Mouse (Mus musculus): ENCODE measurements around the gene Zmiz1.

Zmiz1 gene

GRCm38 (mm10) chr14:25577431-25577830, 118.4 kb downstream of the Zmiz1 start:
- in situ Hi-C loops (cut with MboI, MseI), result no loop called here

- in situ Hi-C loops (cut with MboI, MseI), result no loop called here
Observed at GRCm38 (mm10) chr14:25579597-25579996, 120.6 kb downstream of the Zmiz1 start.

GRCm38 (mm10) chr14:25580397-25580796, 121.4 kb downstream of the Zmiz1 start:
- in situ Hi-C loops (cut with MboI, MseI), result loop anchor here in 1 of 2 experiments (5.0 kb wide), 1 partner anchor 808 kb away; no protein-coding TSS in a partner anchor

GRCm38 (mm10) chr14:25582603-25583002, 123.6 kb downstream of the Zmiz1 start:
- in situ Hi-C loops (cut with MboI, MseI), result loop anchor here in 1 of 2 experiments (5.0 kb wide), 1 partner anchor 810 kb away; no protein-coding TSS in a partner anchor

- in situ Hi-C loops (cut with MboI, MseI), result loop anchor here in 1 of 2 experiments (5.0 kb wide), 1 partner anchor 812 kb away; no protein-coding TSS in a partner anchor
Observed at GRCm38 (mm10) chr14:25583899-25584298, 124.9 kb downstream of the Zmiz1 start.

GRCm38 (mm10) chr14:25585545-25586301, 126.7 kb downstream of the Zmiz1 start:
- in situ Hi-C loops (cut with MboI, MseI), result no loop called here

- in situ Hi-C loops (cut with MboI, MseI), result no loop called here
Observed at GRCm38 (mm10) chr14:25586846-25587486, 128.0 kb downstream of the Zmiz1 start.

- in situ Hi-C loops (cut with MboI, MseI), result no loop called here
Observed at GRCm38 (mm10) chr14:25587487-25588001, 128.6 kb downstream of the Zmiz1 start.

- in situ Hi-C loops (cut with MboI, MseI), result no loop called here
Observed at GRCm38 (mm10) chr14:25588156-25588555, 129.2 kb downstream of the Zmiz1 start.

GRCm38 (mm10) chr14:25588946-25589937, 130.3 kb downstream of the Zmiz1 start:
- in situ Hi-C loops (cut with MboI, MseI), result no loop called here

- in situ Hi-C loops (cut with MboI, MseI), result no loop called here
Observed at GRCm38 (mm10) chr14:25591000-25591399, 132.0 kb downstream of the Zmiz1 start.

GRCm38 (mm10) chr14:25591426-25591825, 132.4 kb downstream of the Zmiz1 start:
- in situ Hi-C loops (cut with MboI, MseI), result no loop called here

- in situ Hi-C loops (cut with MboI, MseI), result no loop called here
Observed at GRCm38 (mm10) chr14:25592522-25592921, 133.5 kb downstream of the Zmiz1 start.

- in situ Hi-C loops (cut with MboI, MseI), result no loop called here
Observed at GRCm38 (mm10) chr14:25593876-25594275, 134.9 kb downstream of the Zmiz1 start.

GRCm38 (mm10) chr14:25594611-25595010, 135.6 kb downstream of the Zmiz1 start:
- in situ Hi-C loops (cut with MboI, MseI), result no loop called here

GRCm38 (mm10) chr14:25598960-25599359, 140.0 kb downstream of the Zmiz1 start:
- in situ Hi-C loops (cut with MboI, MseI), result no loop called here

- in situ Hi-C loops (cut with MboI, MseI), result no loop called here
Observed at GRCm38 (mm10) chr14:25599934-25600333, 140.9 kb downstream of the Zmiz1 start.

GRCm38 (mm10) chr14:25600358-25600757, 141.4 kb downstream of the Zmiz1 start:
- in situ Hi-C loops (cut with MboI, MseI), result no loop called here

- in situ Hi-C loops (cut with MboI, MseI), result no loop called here
Observed at GRCm38 (mm10) chr14:25600951-25601350, 142.0 kb downstream of the Zmiz1 start.

GRCm38 (mm10) chr14:25602018-25602417, 143.0 kb downstream of the Zmiz1 start:
- in situ Hi-C loops (cut with MboI, MseI), result no loop called here

GRCm38 (mm10) chr14:25604395-25605142, 145.6 kb downstream of the Zmiz1 start:
- in situ Hi-C loops (cut with MboI, MseI), result no loop called here
